Mouse (Mus musculus): ENCODE measurements at regions not wholly inside any gene's neighbourhood (a gene's known extent, or its start where the extent isn't known, plus 50 kb on each side); places are given as distances from the start of the nearest gene placed in this dataset.

GRCm38 (mm10) chr11:17460024-17460919 is 202.9 kb downstream of the C1d start:
- no peak for TF ChIP-seq CTCF (IDR thresholded peaks at IDR 0.05; ENCODE audit: low read depth, low read length)
- TF ChIP-seq POLR2A (IDR thresholded peaks at IDR 0.05; ENCODE audit: borderline replicate concordance, low read depth, low read length) = no peak

Measured in bone marrow macrophage, adult 2 months (primary cell).